Mouse (Mus musculus): ENCODE results near the gene Slc25a28. TPM values are rescaled to one million over a fixed set of nuclear protein-coding genes. Genes with fewer than 3 reads are reported as not detected.
A peak's percentile ranks its signal among the peaks of the same experiment; 100 is the strongest.

The Slc25a28 gene
- total RNA-seq (2021), result 10 to 100 TPM; 18.0 to 18.9 TPM
- long read RNA-seq, experiment 1, transcript Slc25a28-201 (4 exons, 1,535 nt), result major isoform, 21 of 26 reads
- long read RNA-seq, experiment 1, partial matches to known transcripts, result 0 of 26 reads
- long read RNA-seq, experiment 1, other reads (novel, unspliced or antisense), result 5 of 26 reads
- long read RNA-seq, experiment 2, transcript Slc25a28-201 (4 exons, 1,535 nt), result major isoform, 23 of 30 reads
- long read RNA-seq, experiment 2, partial matches to known transcripts, result 0 of 30 reads
- long read RNA-seq, experiment 2, other reads (novel, unspliced or antisense), result 7 of 30 reads

GRCm38 (mm10) chr19:43674730-43675524 is at the start of gene Slc25a28:
Slc25a28 (minus strand) TSS chr19:43674881.
- peak; percentile 99 for DNase-seq

DNA sequence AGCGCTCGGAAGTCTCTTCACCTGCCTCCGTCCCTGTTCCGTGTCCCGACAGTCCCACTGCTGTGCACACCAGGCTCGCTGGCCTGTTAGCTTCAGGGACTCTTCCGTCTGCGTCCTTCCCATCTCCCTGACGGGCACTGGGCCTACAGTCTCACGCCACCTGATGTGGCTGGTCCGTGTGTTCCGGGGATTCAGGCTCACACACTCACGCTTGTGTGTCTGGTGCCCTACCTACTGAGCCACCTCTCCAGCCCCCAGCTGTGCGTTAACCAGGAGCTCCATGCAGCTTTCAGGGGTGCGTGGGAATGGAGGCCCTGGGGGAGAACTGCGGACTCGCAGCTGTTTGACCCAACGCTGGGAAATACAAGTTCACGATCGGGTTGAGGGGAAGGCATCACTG is 49.5 kb upstream of the Slc25a28 start:
- DNase-seq, result no peak

- no peak for DNase-seq
Measured at GRCm38 (mm10) chr19:43723501-43723900, 48.8 kb upstream of the Slc25a28 start.

DNA sequence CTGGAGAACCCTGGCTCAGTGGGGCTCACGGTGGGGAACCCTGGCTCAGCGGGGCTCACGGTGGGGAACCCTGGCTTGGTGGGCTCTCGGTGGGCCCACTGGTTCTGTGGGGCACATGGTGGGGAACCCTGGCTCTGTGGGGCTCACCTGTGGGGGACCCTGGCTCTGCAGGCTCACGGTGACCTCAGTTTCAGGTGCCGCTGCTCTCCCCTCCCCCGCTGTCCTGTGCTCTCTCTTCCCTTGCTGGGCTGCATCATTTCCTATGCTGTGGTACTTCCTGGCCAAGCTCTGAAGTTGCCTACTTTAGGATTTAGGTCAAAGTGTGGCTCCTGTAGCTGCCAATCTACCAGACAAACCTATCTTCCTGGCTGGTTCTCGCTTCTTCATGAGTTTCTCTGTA is 48.2 kb upstream of the Slc25a28 start:
- DNase-seq, result no peak

DNA sequence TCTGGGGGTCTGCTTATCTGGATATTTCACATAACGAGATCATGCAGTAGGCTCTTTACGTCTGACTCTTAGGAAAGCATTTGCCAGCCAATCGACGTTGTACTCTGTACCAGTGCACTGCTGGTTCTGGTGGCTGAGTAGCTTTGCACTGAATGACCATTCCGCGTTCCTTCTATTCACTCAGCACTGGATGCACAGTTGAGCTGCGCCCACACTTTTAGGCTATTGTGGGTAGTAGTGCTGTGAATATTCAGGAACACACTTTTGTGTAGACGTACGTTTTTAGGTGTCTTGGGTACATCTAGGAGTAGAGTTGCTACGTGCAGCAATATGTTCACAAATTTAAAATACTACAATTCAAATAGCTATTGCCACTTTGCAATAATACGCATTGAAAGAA is 45.4 kb upstream of the Slc25a28 start:
- no peak for DNase-seq

DNA sequence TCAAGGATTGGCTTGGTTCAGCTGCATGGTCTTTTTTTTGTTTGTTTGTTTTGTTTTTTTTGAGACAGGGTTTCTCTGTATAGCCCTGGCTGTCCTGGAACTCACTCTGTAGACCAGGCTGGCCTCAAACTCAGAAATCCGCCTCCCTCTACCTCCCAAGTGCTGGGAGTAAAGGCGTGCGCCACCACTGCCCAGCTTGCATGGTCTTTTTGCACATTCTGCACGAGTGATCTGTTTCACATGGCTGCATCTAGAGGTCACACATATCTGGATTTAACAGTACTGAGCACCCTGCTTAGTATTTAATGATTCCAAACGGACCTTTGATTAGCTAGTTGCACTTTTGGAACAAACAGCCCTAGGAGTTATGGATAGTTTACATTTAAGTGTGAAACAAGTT is 37.3 kb upstream of the Slc25a28 start:
- no peak for DNase-seq

GRCm38 (mm10) chr19:43711159-43711916 is 36.7 kb upstream of the Slc25a28 start:
- DNase-seq, result no peak

DNA sequence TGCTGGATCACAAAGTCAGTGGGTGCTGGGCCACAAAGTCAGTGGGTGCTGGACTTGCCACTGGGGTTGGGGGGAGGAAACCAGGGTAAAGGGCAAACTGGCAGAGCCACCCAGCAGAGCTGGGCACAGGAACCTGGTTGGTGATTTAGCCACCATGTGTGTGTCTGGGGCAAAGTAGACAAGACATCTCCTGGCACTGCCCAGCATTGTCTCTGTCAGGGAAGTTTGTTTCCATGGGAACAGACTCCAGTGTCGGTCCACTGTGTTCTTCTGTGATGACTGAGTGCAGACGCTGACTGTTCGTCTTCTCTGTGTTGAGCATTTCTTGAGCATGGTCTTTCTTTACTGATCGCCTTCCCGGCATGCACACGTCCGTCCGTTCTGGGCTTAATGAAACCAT is 34.6 kb upstream of the Slc25a28 start:
- DNase-seq, result no peak

DNA sequence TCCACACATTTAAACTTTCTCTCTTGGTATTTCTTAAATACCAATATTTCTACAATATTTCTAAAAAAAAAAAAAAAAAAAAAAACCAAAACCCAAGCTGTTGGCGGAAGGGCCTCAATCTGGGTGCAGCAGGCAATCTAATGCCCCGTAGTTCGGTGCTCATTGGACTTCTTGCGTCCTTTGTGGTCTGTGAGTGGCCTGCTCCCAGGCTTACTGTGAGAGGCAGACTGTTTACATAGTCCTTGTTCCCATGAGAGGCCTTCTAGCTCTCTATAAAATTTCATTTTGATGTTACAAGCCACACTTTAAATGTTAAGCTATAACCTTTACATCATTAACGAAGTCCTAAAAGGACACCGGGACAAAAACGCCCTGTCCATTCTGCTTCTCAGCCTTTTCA is 33.5 kb upstream of the Slc25a28 start:
- DNase-seq, result no peak

- DNase-seq, result no peak
Measured at GRCm38 (mm10) chr19:43704787-43705497, 30.3 kb upstream of the Slc25a28 start.

- no peak for DNase-seq
Measured at GRCm38 (mm10) chr19:43704211-43704610, 29.5 kb upstream of the Slc25a28 start.

DNA sequence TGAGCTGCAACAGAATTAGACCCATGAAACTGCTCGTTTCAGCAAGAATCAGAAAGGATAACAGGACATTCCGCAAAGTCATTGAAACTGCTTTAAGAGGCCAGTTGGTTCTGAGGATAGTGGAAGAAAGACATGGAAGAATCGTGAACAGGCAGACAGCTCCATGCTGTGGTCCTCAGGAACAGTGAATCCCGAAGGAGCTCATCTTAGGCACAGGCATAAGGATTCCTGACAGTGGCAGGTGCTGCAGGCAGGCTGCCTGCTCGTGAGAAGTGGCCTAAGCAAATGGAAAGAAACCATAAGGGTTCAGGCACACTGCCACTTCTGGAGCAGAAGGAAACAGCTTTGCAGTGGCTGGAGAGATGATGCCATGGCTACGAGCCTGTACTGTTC is 25.1 kb upstream of the Slc25a28 start:
- DNase-seq, result no peak

GRCm38 (mm10) chr19:43699021-43699762 is 24.5 kb upstream of the Slc25a28 start:
- DNase-seq, result no peak

GRCm38 (mm10) chr19:43697666-43698370 is 23.1 kb upstream of the Slc25a28 start:
- no peak for DNase-seq

DNA sequence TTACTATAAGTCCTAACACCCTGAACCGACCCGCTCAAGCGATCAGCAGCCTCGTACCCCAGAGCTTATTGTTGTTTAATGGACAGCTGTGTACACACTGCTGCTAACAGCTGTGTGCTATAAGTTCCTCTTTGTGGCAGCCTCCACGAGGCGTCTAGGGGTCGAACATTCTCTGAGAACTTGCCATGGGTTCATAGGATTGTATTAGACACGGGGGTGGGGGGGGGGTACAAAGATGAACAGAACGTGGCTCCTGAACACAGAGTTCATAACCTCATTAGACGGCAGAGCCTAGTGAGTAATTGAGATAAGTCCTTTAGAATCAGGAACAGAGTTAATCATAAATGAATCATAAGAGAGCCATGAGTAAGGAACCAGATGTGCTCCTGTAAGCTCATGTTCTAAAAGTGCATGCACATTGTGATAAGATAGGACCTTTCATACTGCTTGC is 20.9 kb upstream of the Slc25a28 start:
- no peak for DNase-seq

DNA sequence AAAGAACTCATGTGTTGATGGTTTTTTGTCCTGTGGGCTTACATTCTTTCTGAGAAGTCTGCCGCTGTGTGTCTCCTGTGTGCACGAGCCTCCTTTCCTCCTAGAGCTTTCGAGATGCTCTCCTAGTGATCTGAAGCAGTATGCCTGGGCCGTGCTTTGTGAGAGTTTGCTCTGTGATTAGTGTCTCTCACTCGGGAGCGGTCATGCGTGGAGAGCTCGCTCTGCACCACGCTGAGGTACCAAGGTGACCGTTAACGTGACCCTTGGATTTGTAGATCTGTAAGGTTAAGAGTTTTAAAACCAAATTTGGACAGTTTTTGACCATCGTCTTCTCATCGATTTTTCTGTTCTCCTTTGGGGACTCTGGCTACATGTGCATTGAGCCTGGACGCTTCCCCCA is 18.1 kb upstream of the Slc25a28 start:
- no peak for DNase-seq

GRCm38 (mm10) chr19:43689419-43690246 is 15.0 kb upstream of the Slc25a28 start, which contains the start of gene Entpd7:
Entpd7 (plus strand) TSS chr19:43689672.
- DNase-seq, result peak; percentile 98

- DNase-seq, result no peak
Measured at GRCm38 (mm10) chr19:43681541-43681940, 6.9 kb upstream of the Slc25a28 start.

DNA sequence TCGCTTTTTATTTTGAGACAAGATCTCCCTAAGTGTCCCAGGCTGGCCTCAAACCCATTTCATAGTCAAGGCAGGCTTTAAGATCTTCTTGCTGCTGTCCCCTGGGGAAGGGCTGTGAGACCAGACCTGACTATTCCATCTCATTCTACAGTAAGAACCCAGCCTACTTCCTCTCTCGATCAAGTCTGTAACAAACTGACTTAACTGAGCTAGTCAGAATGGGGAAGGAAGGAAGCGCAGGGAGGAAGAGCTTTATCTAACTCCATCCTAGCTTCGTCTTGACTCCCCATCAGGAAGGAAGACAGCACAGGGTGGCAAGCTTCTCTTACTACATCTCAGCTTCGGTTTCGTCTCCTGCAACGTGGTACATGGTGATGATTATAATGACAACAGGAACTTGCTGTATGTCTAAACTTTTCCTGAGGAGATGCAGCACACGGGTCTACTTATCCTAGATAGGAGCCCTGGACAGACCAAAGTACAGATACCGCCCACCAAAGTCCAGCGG is 4.8 kb upstream of the Slc25a28 start:
- no peak for DNase-seq
